Mouse (Mus musculus) hindbrain, embryonic 11.5 days (tissue): ENCODE measurements around the gene Spsb2. TPM values are rescaled to one million over a fixed set of nuclear protein-coding genes. Genes with fewer than 3 reads are reported as not detected.

Experiments used
- polyA plus RNA-seq: library from polyadenylated mRNA; unstranded; fragments of >200 nt; fragmentation: Nextera tagmentation; extraction: Ambion mirVana; gene quantifications from 2 replicates; pipeline ENCODE4 v1.2.1, GENCODE M21; 2014

Gene Spsb2
- polyA plus RNA-seq, 1 experiment from 2014 or later, result 6.7 TPM

Other genes starting within 250 kb of the Spsb2 start
- gene C1rb, start 238.4 kb upstream of the Spsb2 start, polyA plus RNA-seq, result not detected in 2 replicates
- 0.10 TPM in 1 of 2 replicates, not detected in the other for gene C1s2, start 172.6 kb upstream of the Spsb2 start, polyA plus RNA-seq
- gene Lpcat3, start 145.6 kb upstream of the Spsb2 start, polyA plus RNA-seq, result 37.5 and 43.2 TPM in 2 replicates
- gene Emg1, start 96.5 kb upstream of the Spsb2 start, polyA plus RNA-seq, result 196 and 203 TPM in 2 replicates
- gene Phb2, start 96.3 kb upstream of the Spsb2 start, polyA plus RNA-seq, result 318 and 336 TPM in 2 replicates
- gene Ptpn6, start 69.9 kb upstream of the Spsb2 start, polyA plus RNA-seq, result 7.1 and 7.9 TPM in 2 replicates
- gene Grcc10, start 67.3 kb upstream of the Spsb2 start, polyA plus RNA-seq, result 553 and 590 TPM in 2 replicates
- gene Gm45234, start 52.6 kb upstream of the Spsb2 start, polyA plus RNA-seq, result not detected in 2 replicates
- 9.2 and 12.7 TPM in 2 replicates for gene Atn1, start 52.1 kb upstream of the Spsb2 start, polyA plus RNA-seq
- 5.9 and 7.1 TPM in 2 replicates for gene Eno2, start 39.0 kb upstream of the Spsb2 start, polyA plus RNA-seq
- gene Lrrc23, start 28.9 kb upstream of the Spsb2 start, polyA plus RNA-seq, result 4.1 and 4.7 TPM in 2 replicates
- 618 and 653 TPM in 2 replicates for gene Tpi1, start 5.6 kb downstream of the Spsb2 start, polyA plus RNA-seq
- 127 and 134 TPM in 2 replicates for gene Usp5, start 20.8 kb downstream of the Spsb2 start, polyA plus RNA-seq
- gene Cdca3, start 20.9 kb downstream of the Spsb2 start, polyA plus RNA-seq, result 185 and 193 TPM in 2 replicates
- gene Gnb3, start 31.6 kb downstream of the Spsb2 start, polyA plus RNA-seq, result 0.22 and 0.64 TPM in 2 replicates
- gene P3h3, start 49.1 kb downstream of the Spsb2 start, polyA plus RNA-seq, result 12.1 and 14.7 TPM in 2 replicates
- 1.9 and 2.3 TPM in 2 replicates for gene Gpr162, start 55.3 kb downstream of the Spsb2 start, polyA plus RNA-seq
- 0.19 TPM in 1 of 2 replicates, not detected in the other for gene Cd4, start 79.6 kb downstream of the Spsb2 start, polyA plus RNA-seq
- gene Lag3, start 103.0 kb downstream of the Spsb2 start, polyA plus RNA-seq, result 1.2 and 2.5 TPM in 2 replicates
- 321 and 337 TPM in 2 replicates for gene Ptms, start 111.4 kb downstream of the Spsb2 start, polyA plus RNA-seq
- 443 and 465 TPM in 2 replicates for gene Mlf2, start 122.7 kb downstream of the Spsb2 start, polyA plus RNA-seq
- gene Cops7a, start 156.9 kb downstream of the Spsb2 start, polyA plus RNA-seq, result 94.3 and 99.7 TPM in 2 replicates
- 1.6 and 1.9 TPM in 2 replicates for gene Pianp, start 188.0 kb downstream of the Spsb2 start, polyA plus RNA-seq
- gene Zfp384, start 200.5 kb downstream of the Spsb2 start, polyA plus RNA-seq, result 8.7 and 16.5 TPM in 2 replicates
- 120 and 133 TPM in 2 replicates for gene Ing4, start 231.1 kb downstream of the Spsb2 start, polyA plus RNA-seq
- gene Acrbp, start 241.0 kb downstream of the Spsb2 start, polyA plus RNA-seq, result 10.7 and 12.2 TPM in 2 replicates